Mouse (Mus musculus): ENCODE data around the gene Sgms1.

DNA sequence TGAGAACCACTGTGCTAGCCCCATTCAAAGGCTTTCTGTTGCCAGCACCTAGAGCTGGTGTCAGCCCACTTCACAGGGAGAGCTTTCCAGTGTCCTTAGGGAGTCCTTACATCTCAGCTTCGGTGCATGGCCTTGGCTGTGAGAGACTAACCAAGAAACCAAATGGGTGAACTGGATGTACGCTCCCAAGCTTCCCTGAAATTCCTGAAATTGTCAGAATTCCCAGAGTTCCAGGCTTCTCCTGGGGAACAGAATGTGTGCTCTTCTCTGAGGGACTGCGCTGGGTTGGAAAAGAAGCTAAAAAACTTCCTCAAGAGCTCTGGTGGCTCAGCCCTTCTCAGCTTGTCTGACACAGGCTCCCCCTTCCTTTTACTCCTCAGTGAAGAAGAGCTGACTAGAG is 137.1 kb downstream of the Sgms1 start:
- TF ChIP-seq CTCF (IDR thresholded peaks at IDR 0.05): no peak
- no peak for TF ChIP-seq POLR2A (IDR thresholded peaks at IDR 0.05; ENCODE audit: insufficient read depth, low read depth, low read length)
- TF ChIP-seq EP300 (IDR thresholded peaks at IDR 0.05; ENCODE audit: insufficient read depth, low read depth, low read length): no peak

Data from heart, adult 2 months (tissue).